Mouse (Mus musculus) CH12.LX (cell line): ENCODE results near the gene Znhit1. TPM values are rescaled to one million over a fixed set of nuclear protein-coding genes. Genes with fewer than 3 reads are reported as not detected.
A peak's percentile ranks its signal among the peaks of the same experiment; 100 is the strongest.

Experiments used
- DNase-seq: peaks from one replicate; pipeline ENCODE4 v3.0.0-alpha.2; 2013; ENCODE audit errors: extremely low read depth
- H3K27ac ChIP-seq: 2 replicates; pipeline ENCODE4 v1.5.1; 2012; ENCODE audit warnings: low read depth, mild to moderate bottlenecking, control low read depth, moderate library complexity; ENCODE audit not compliant: insufficient read depth
- H3K27me3 ChIP-seq: replicated peaks from 2 replicates; pipeline ENCODE3; 2012; ENCODE audit warnings: inconsistent platforms
- H3K36me3 ChIP-seq, 2 experiments: replicated peaks in 1 of 2; 2 replicates each; pipeline versions ENCODE3 to v1.6.1; 2012; ENCODE audit warnings: inconsistent platforms in 1 of 2, low read length in 1 of 2, mild to moderate bottlenecking in 1 of 2, mixed read lengths in 1 of 2, moderate library complexity in 1 of 2; ENCODE audit not compliant: control insufficient read depth in 1 of 2, insufficient read depth in 1 of 2
- H3K4me1 ChIP-seq, 2 experiments: 2 replicates each; pipeline ENCODE4 v1.6.1; 2012; ENCODE audit warnings: inconsistent platforms in 1 of 2, moderate library complexity in 1 of 2; ENCODE audit not compliant: insufficient read depth in 2 of 2, control insufficient read depth in 1 of 2
- H3K4me2 ChIP-seq: 2 replicates; pipeline ENCODE4 v1.6.1; 2012; ENCODE audit warnings: low read depth, mild to moderate bottlenecking, control low read depth; ENCODE audit not compliant: poor library complexity, insufficient read depth, severe bottlenecking
- H3K4me3 ChIP-seq, 3 experiments: fragments of 150-350 bp in 1 of 3; sonication (generic) in 1 of 3; replicated peaks in 1 of 3; 2 replicates each; pipeline versions ENCODE3 to v1.5.1; 2011 to 2012; ENCODE audit warnings: low read depth in 2 of 3, low read length in 2 of 3, mild to moderate bottlenecking in 2 of 3, moderate library complexity in 2 of 3, control low read depth in 1 of 3, improper control_type of control experiment in 1 of 3, inconsistent platforms in 1 of 3, mixed read lengths in 1 of 3; ENCODE audit not compliant: poor library complexity in 1 of 3
- H3K79me2 ChIP-seq: replicated peaks from 2 replicates; pipeline ENCODE4 v1.6.1; 2012; ENCODE audit warnings: mild to moderate bottlenecking, moderate library complexity; ENCODE audit not compliant: control insufficient read depth, poor library complexity, insufficient read depth, severe bottlenecking; ENCODE audit errors: extremely low read depth
- H3K9ac ChIP-seq: 2 replicates; pipeline ENCODE4 v1.6.1; 2012; ENCODE audit warnings: low read depth, mild to moderate bottlenecking, control low read depth, moderate library complexity; ENCODE audit not compliant: insufficient read depth
- H3K9me3 ChIP-seq: replicated peaks from 2 replicates; pipeline ENCODE3; 2012; ENCODE audit warnings: low read length, inconsistent platforms, mixed read lengths
- E2F4 ChIP-seq: IDR thresholded peaks from 2 replicates; pipeline ENCODE4 v1.6.1; 2011; ENCODE audit warnings: low read depth, low read length, improper control_type of control experiment; ENCODE audit not compliant: insufficient replicate concordance
- ELF1 ChIP-seq: IDR thresholded peaks from 2 replicates; pipeline ENCODE4 v1.6.1; 2014; ENCODE audit warnings: low read depth, mild to moderate bottlenecking, inconsistent platforms, low read length, improper control_type of control experiment
- ETS1 ChIP-seq: conservative IDR thresholded peaks from 2 replicates; pipeline ENCODE4 v1.6.1; 2012; ENCODE audit warnings: low read depth, mild to moderate bottlenecking, inconsistent platforms, low read length, improper control_type of control experiment, moderate library complexity
- MXI1 ChIP-seq: IDR thresholded peaks from 2 replicates; pipeline ENCODE4 v1.6.1; 2011; ENCODE audit warnings: mild to moderate bottlenecking, low read depth, low read length, improper control_type of control experiment
- MYC ChIP-seq: IDR thresholded peaks from 2 replicates; pipeline ENCODE4 v1.6.1; 2011; ENCODE audit warnings: low read depth, mild to moderate bottlenecking, improper control_type of control experiment, low read length
- NRF1 ChIP-seq: IDR thresholded peaks from 2 replicates; pipeline ENCODE4 v1.6.1; 2014; ENCODE audit warnings: low read depth, mild to moderate bottlenecking, inconsistent platforms, low read length, improper control_type of control experiment, moderate library complexity
- RAD21 ChIP-seq: IDR thresholded peaks from 2 replicates; pipeline ENCODE4 v1.6.1; 2011; ENCODE audit warnings: low read depth, mild to moderate bottlenecking, low read length, improper control_type of control experiment, moderate library complexity
- SMC3 ChIP-seq: IDR thresholded peaks from 2 replicates; pipeline ENCODE4 v1.6.1; 2011; ENCODE audit warnings: low read depth, low read length, improper control_type of control experiment
- TCF12 ChIP-seq: IDR thresholded peaks from 2 replicates; pipeline ENCODE4 v1.6.1; 2014; ENCODE audit warnings: low read depth, mild to moderate bottlenecking, inconsistent platforms, low read length, improper control_type of control experiment
- USF1 ChIP-seq: IDR thresholded peaks from 2 replicates; pipeline ENCODE4 v1.6.1; 2014; ENCODE audit warnings: low read depth, mild to moderate bottlenecking, inconsistent platforms, low read length, improper control_type of control experiment
- USF2 ChIP-seq: conservative IDR thresholded peaks from 2 replicates; pipeline ENCODE4 v1.6.1; 2011; ENCODE audit warnings: low read depth, low read length, improper control_type of control experiment
- ZMIZ1 ChIP-seq: IDR thresholded peaks from 2 replicates; pipeline ENCODE4 v1.6.1; 2012; ENCODE audit warnings: low read depth, mild to moderate bottlenecking, inconsistent platforms, low read length, improper control_type of control experiment
- ZNF384 ChIP-seq: IDR thresholded peaks from 2 replicates; pipeline ENCODE4 v1.6.1; 2012; ENCODE audit warnings: low read depth, low read length, improper control_type of control experiment, inconsistent platforms
- dilution Hi-C: fragments of 300-500 bp; cut with MboI; formaldehyde crosslinking; loops from 2 replicates; pipeline ENCODE4 v1.14.3; 2020; ENCODE audit warnings: low sequenced_read_pairs; ENCODE audit not compliant: extremely low pct_unique_long_range_greater_than_20kb, extremely low pct_ligation_motif_present
- in situ Hi-C: fragments of 300-500 bp; cut with MboI; formaldehyde crosslinking; loops from 3 replicates; pipeline ENCODE4 v1.14.3; 2019; ENCODE audit warnings: low sequenced_read_pairs, low pct_ligation_motif_present, low pct_unique_long_range_greater_than_20kb, mixed read lengths
- polyA plus RNA-seq: library from polyadenylated mRNA; unstranded; fragments of >175 nt; gene quantifications from 2 replicates; pipeline ENCODE4 v1.2.1, GENCODE M21; 2012; ENCODE audit warnings: low read depth; ENCODE audit not compliant: insufficient read length
- total RNA-seq, 2 experiments: library from RNA; depleted of rRNA; stranded (reverse); fragments of 300-350 nt in 1 of 2; fragments of >200 nt in 1 of 2; gene quantifications; 2 replicates each; pipeline ENCODE4 v1.2.3; 2012 to 2014

The Znhit1 gene
- total and polyA plus RNA-seq, 3 experiments = 39.6 to 99.2 (median 60.1) TPM

DNA sequence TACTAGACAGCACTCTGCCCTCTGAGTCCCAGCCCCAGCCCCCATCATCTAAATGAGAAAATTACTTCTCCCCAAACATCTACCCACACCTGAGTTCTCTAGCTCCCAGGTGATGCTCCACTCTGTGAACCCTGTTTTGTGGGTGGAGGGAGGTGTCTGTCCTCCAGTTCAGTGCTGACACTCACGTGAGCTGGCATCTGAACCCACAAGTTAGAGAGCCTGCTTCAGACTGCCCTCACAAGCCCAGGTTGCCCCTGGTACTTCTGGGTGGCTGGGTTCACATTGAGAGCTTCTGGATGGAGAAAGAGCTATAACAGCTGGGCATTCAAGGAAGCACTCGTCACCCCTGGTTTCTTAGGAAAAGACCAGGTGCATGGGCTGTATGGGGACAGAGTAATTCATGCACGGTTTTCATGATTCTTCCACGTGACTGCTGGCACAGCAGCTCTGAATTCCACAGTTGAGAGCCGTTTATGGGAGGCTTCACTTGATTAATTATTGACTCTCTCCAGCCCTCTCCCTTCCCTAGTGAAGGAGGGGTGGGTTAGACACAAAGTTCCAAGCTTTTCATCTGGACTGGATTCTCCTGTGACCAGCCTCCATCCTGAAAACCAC lies 28.7 kb downstream of the Znhit1 start:
- dilution Hi-C loops (no loop called here), in situ Hi-C loops (no loop called here)
- H3K4me3 ChIP-seq = no peak overlapping the region
- H3K27me3 ChIP-seq = no peaks in the 10 kb centered on the region
- no peak overlapping the region for H3K9ac ChIP-seq
- H3K36me3 ChIP-seq = peaks cover 10 to 20% of the 10 kb centered on the region in 2 experiments
- H3K4me2 ChIP-seq = 0 out of 2 replicates have a peak overlapping the region, but pooled peaks have one; percentile 26
- peaks cover 11 to 42% of the 10 kb centered on the region in 2 experiments; a peak in 3 of 4 replicates for H3K4me1 ChIP-seq
- DNase-seq = no peak
- H3K27ac ChIP-seq = no peak overlapping the region
- H3K79me2 ChIP-seq = no peaks in the 10 kb centered on the region
- no peak for TF ChIP-seq ELF1
- no peaks in the 10 kb centered on the region for H3K9me3 ChIP-seq

DNA sequence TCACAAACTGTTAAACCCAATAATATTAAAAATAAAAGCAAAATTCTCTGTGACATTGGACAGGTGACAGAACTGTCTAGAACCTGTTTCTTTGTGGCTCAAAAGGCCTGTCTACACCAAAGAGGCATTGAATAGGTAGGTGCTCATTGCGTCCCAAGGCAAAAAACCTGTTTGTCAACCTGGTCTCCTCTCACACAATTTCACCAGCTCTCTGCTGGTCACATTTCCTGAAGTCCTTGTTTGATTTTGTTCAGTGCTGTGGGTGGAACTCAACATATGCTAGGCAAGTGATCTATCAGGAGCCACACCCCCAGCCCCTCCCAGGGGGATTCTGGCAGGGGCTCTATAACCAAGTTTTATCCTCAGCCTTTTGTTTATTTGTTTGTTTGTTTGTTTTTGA lies 30.6 kb downstream of the Znhit1 start:
- in situ Hi-C loops = no loop called here

DNA sequence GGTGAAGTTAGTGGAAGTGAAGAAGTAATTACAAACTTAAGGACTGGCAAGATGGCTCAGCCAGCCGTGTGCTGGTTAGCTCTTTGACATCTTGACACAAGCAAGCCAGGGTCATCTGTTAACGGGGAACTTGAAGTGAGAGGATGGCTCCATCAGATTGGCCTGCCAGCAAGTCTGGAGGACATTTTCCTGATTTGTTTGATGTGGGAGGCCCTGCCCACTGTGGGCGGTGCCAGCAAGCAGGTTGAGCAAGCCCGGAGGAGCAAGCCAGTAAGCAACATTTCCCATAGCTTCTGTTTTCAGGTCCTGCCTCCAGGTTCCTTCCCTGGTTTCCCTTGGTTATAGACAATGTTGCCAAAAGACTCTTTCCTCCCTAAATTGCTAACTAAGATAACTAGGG lies 32.2 kb downstream of the Znhit1 start:
- H3K4me1 ChIP-seq = peaks cover 13 to 34% of the 10 kb centered on the region in 2 experiments
- in situ Hi-C loops = no loop called here
- DNase-seq = no peak
- no peak overlapping the region for H3K9ac ChIP-seq
- H3K27ac ChIP-seq = no peak overlapping the region
- H3K79me2 ChIP-seq = no peaks in the 10 kb centered on the region
- dilution Hi-C loops = no loop called here
- H3K4me3 ChIP-seq = no peak overlapping the region
- H3K27me3 ChIP-seq = no peaks in the 10 kb centered on the region
- TF ChIP-seq NRF1 (no peak), ETS1 (no peak), USF2 (no peak), SMC3 (no peak), MYC (no peak), E2F4 (no peak), USF1 (no peak), RAD21 (no peak), MXI1 (no peak)
- H3K9me3 ChIP-seq = no peaks in the 10 kb centered on the region
- peaks cover 0 to 7% of the 10 kb centered on the region in 2 experiments for H3K36me3 ChIP-seq
- no peak overlapping the region for H3K4me2 ChIP-seq

More for the DNA sequence above, 30.6 kb downstream of the Znhit1 start:
- H3K4me2 ChIP-seq = no peak overlapping the region
- no peak overlapping the region for H3K4me3 ChIP-seq
- peaks cover 13 to 40% of the 10 kb centered on the region in 2 experiments; a peak in 3 of 4 replicates for H3K4me1 ChIP-seq
- no peak overlapping the region for H3K9ac ChIP-seq
- H3K79me2 ChIP-seq = no peaks in the 10 kb centered on the region
- H3K27me3 ChIP-seq = no peaks in the 10 kb centered on the region
- H3K36me3 ChIP-seq = peaks cover 0 to 7% of the 10 kb centered on the region in 2 experiments
- H3K27ac ChIP-seq = no peak overlapping the region
- dilution Hi-C loops = no loop called here
- H3K9me3 ChIP-seq = no peaks in the 10 kb centered on the region
- no peak for TF ChIP-seq USF2
- TF ChIP-seq ZNF384 = no peak
- TF ChIP-seq ZMIZ1 = no peak
- TF ChIP-seq TCF12 = no peak
- DNase-seq = no peak
